ENCODE assay signal across 8 mouse cellular contexts in the genomic region with DNA sequence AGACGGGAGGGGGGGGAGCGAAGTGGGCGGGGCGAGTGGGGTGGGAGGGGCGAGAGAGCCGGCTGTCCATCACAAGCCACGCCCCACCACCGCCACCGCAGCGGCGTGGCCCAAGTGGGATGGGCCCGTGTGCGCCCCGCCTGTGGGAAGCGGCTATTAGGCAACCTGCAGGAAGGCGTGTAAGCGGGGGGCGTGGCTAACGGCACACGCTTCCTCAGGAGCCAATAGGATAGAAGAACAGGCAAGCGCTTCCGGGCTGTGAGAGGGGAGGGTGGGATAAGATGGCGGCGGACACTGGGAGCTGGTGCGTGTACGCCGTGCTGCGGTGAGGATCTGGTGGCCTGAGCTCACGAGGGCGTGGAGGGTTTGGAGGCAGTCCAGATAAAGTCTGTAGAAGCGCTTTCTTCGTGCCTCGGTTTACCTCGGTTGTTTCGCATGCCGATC. TPM values are rescaled to one million over a fixed set of nuclear protein-coding genes. Genes with fewer than 3 reads are reported as not detected.
A peak's percentile ranks its signal among the peaks of the same experiment; 100 is the strongest.
DNase-seq lines count a peak whose midpoint lies in the region; ATAC-seq and TF ChIP-seq lines count a peak whose summit lies in the region.

A gene (plus strand): TSS at position 276 of the 444 bp plus-strand sequence.

- peak within 1 kb of the TSS; percentile 96 to 98 for H3K4me3 ChIP-seq in MEL (ENCODE audit: control insufficient read depth in 1 of 2, insufficient read depth in 1 of 2, low read depth in 2 of 2, low read length in 2 of 2)
- H3K4me3 ChIP-seq in cerebellum, adult 2 months (replicated peaks; ENCODE audit: insufficient read depth, low read depth, low read length) = peak within 1 kb of the TSS; percentile 92
- H3K4me3 ChIP-seq in forebrain, postnatal 0 days (ENCODE audit: low read depth, low read length) = peak within 1 kb of the TSS; percentile 72
- H3K4me3 ChIP-seq in lung, embryonic 15.5 days = peak within 1 kb of the TSS; percentile 63

- under 1% methylated on average over 35 of the region's 36 CpGs for WGBS in cerebellum, adult 2 months
- WGBS in forebrain, postnatal 0 days = 1% methylated on average over 32 of the region's 36 CpGs
- WGBS in lung, embryonic 15.5 days = under 1% methylated on average over 22 of the region's 36 CpGs

- peaks cover 66% of the 10 kb centered on the region for H3K79me2 ChIP-seq in MEL (ENCODE audit: control insufficient read depth, insufficient read depth, low read length, poor library complexity)

- TF ChIP-seq POLR2A in MEL (IDR thresholded peaks at IDR 0.05; ENCODE audit: control insufficient read depth in 1 of 2, insufficient read depth in 1 of 2, low read depth in 1 of 2, low read length in 2 of 2, poor library complexity in 1 of 2) = peak; percentile 70 to 91
- peak; percentile 98 for TF ChIP-seq POLR2A in cerebellum, adult 2 months (IDR thresholded peaks at IDR 0.05; ENCODE audit: borderline replicate concordance, insufficient read depth, low read length)

- peaks cover 11 to 22% of the 10 kb centered on the region in 2 experiments for H3K4me1 ChIP-seq in MEL (ENCODE audit: control insufficient read depth in 1 of 2, insufficient read depth in 2 of 2, low read length in 2 of 2)
- H3K4me1 ChIP-seq in cerebellum, adult 2 months (ENCODE audit: control insufficient read depth, insufficient read depth, low read length) = no peaks in the 10 kb centered on the region
- peaks cover 4% of the 10 kb centered on the region; the same call in 1 of the 2 replicates for H3K4me1 ChIP-seq in forebrain, postnatal 0 days (ENCODE audit: insufficient read depth)
- peaks cover 5% of the 10 kb centered on the region; the same call in 1 of the 2 replicates for H3K4me1 ChIP-seq in lung, embryonic 15.5 days

- peak in 1 of 2 experiments; percentile 32; a peak in 1 of 4 replicates for TF ChIP-seq EP300 in MEL (IDR thresholded peaks at IDR 0.05; ENCODE audit: low read depth in 1 of 2, low read length in 2 of 2)

- no peak for TF ChIP-seq RAD21 in MEL (IDR thresholded peaks at IDR 0.05; ENCODE audit: low read depth, low read length)

- peak; percentile 99 for DNase-seq in MEL (ENCODE audit: low read depth, low spot score)
- DNase-seq in cerebellum, adult 2 months = peak; percentile 94 to 98
- peak; percentile 98 for DNase-seq in forebrain, postnatal 0 days
- peak; percentile 96 for DNase-seq in heart, postnatal 4 days
- peak; percentile 96 to 98 for DNase-seq in layer of hippocampus, adult 8-10 months (ENCODE audit: low spot score in 2 of 2)
- peak; percentile 95 for DNase-seq in ovary, adult 18-20 months (ENCODE audit: low spot score)
- DNase-seq in thymus, postnatal 0 days (ENCODE audit: low spot score) = peak; percentile 96

- H3K4me2 ChIP-seq in forebrain, postnatal 0 days (ENCODE audit: low read depth) = peak within 1 kb of the TSS; percentile 94
- H3K4me2 ChIP-seq in lung, embryonic 15.5 days = peak within 1 kb of the TSS; percentile 95

- ATAC-seq in forebrain, postnatal 0 days = peak; percentile 100
- peak; percentile 100 for ATAC-seq in lung, embryonic 15.5 days (ENCODE audit: borderline replicate concordance, extremely low read depth, low FRiP score, low TSS enrichment)

- TF ChIP-seq CTCF in MEL (IDR thresholded peaks at IDR 0.05 in 2 of 3, conservative IDR thresholded peaks at IDR 0.05 in 1 of 3; ENCODE audit: control insufficient read depth in 1 of 3, insufficient read depth in 1 of 3, low read depth in 2 of 3, low read length in 3 of 3, poor library complexity in 1 of 3, severe bottlenecking in 1 of 3) = no peak
- TF ChIP-seq CTCF in cerebellum, adult 2 months (IDR thresholded peaks at IDR 0.05; ENCODE audit: borderline replicate concordance, insufficient read depth, low read depth, low read length) = no peak
- TF ChIP-seq CTCF in forebrain, postnatal 0 days (IDR thresholded peaks at IDR 0.05; ENCODE audit: low read depth) = peak; percentile 39

- no peaks in the 10 kb centered on the region for H3K27me3 ChIP-seq in MEL (ENCODE audit: control insufficient read depth in 1 of 2, insufficient read depth in 2 of 2, low read length in 2 of 2)
- no peaks in the 10 kb centered on the region for H3K27me3 ChIP-seq in cerebellum, adult 2 months (ENCODE audit: control insufficient read depth, insufficient read depth, low read length)
- peaks cover 12% of the 10 kb centered on the region for H3K27me3 ChIP-seq in forebrain, postnatal 0 days (ENCODE audit: insufficient read depth, low read length)
- H3K27me3 ChIP-seq in lung, embryonic 15.5 days = peaks cover 30% of the 10 kb centered on the region

- peak within 1 kb of the TSS; percentile 99 for H3K27ac ChIP-seq in MEL (ENCODE audit: control insufficient read depth, low read depth, low read length)
- peak within 1 kb of the TSS; percentile 26 for H3K27ac ChIP-seq in cerebellum, adult 2 months (ENCODE audit: insufficient read depth, low read length)
- H3K27ac ChIP-seq in forebrain, postnatal 0 days (ENCODE audit: low read depth, low read length) = 0 out of 2 replicates have a peak within 1 kb of the TSS, but pooled peaks have one; percentile 15
- H3K27ac ChIP-seq in lung, embryonic 15.5 days = no peak within 1 kb of the TSS

- no peaks in the 10 kb centered on the region for H3K9me3 ChIP-seq in MEL (replicated peaks; ENCODE audit: insufficient read depth, low read length)
- H3K9me3 ChIP-seq in forebrain, postnatal 0 days (ENCODE audit: low read length) = no peaks in the 10 kb centered on the region
- H3K9me3 ChIP-seq in lung, embryonic 15.5 days = no peaks in the 10 kb centered on the region

- H3K9ac ChIP-seq in MEL (ENCODE audit: control insufficient read depth, low read depth, low read length, poor library complexity, severe bottlenecking) = peak within 1 kb of the TSS; percentile 80
- H3K9ac ChIP-seq in forebrain, postnatal 0 days = peak within 1 kb of the TSS; percentile 67
- H3K9ac ChIP-seq in lung, embryonic 15.5 days = peak within 1 kb of the TSS; percentile 45

- H3K36me3 ChIP-seq in MEL (ENCODE audit: control insufficient read depth in 1 of 2, insufficient read depth in 2 of 2, low read length in 2 of 2) = peaks cover 16 to 35% of the 10 kb centered on the region in 2 experiments
- H3K36me3 ChIP-seq in forebrain, postnatal 0 days (ENCODE audit: insufficient read depth) = peaks cover 10% of the 10 kb centered on the region
- H3K36me3 ChIP-seq in lung, embryonic 15.5 days = peaks cover 16% of the 10 kb centered on the region

TF ChIP-seq in MEL, 35 proteins besides CTCF, POLR2A, EP300 and RAD21:
- peak; percentile 85 for TF ChIP-seq TBP (IDR thresholded peaks at IDR 0.05; ENCODE audit: low read depth, low read length)
- no peak for TF ChIP-seq E2F4 (IDR thresholded peaks at IDR 0.05; ENCODE audit: borderline replicate concordance, low read depth, low read length)
- peak; percentile 96 for TF ChIP-seq MXI1 (IDR thresholded peaks at IDR 0.05; ENCODE audit: low read depth, low read length)
- TF ChIP-seq HCFC1 (IDR thresholded peaks at IDR 0.05; ENCODE audit: low read depth, low read length) = peak; percentile 87
- TF ChIP-seq POLR2AphosphoS2 (IDR thresholded peaks at IDR 0.05; ENCODE audit: low read length) = peak; percentile 80
- no peak for TF ChIP-seq BHLHE40 (IDR thresholded peaks at IDR 0.05; ENCODE audit: borderline replicate concordance, low read depth, low read length)
- peak; percentile 95 for TF ChIP-seq SIN3A (IDR thresholded peaks at IDR 0.05; ENCODE audit: low read length)
- 0 out of 2 replicates have a peak, but pooled peaks have one; percentile 10 for TF ChIP-seq NRF1 (IDR thresholded peaks at IDR 0.05; ENCODE audit: insufficient read depth, low read depth, low read length, poor library complexity, severe bottlenecking)
- TF ChIP-seq NELFE (IDR thresholded peaks at IDR 0.05; ENCODE audit: low read depth, low read length) = peak; percentile 81
- TF ChIP-seq MYB (IDR thresholded peaks at IDR 0.05; ENCODE audit: low read depth, low read length) = peak; percentile 82
- 0 out of 2 replicates have a peak, but pooled peaks have one; percentile 40 for TF ChIP-seq MEF2A (IDR thresholded peaks at IDR 0.05; ENCODE audit: extremely low read depth, insufficient replicate concordance, low read depth, low read length, poor library complexity, severe bottlenecking)
- peak; percentile 42; the same call in 1 of the 2 replicates for TF ChIP-seq CHD2 (IDR thresholded peaks at IDR 0.05; ENCODE audit: low read length)
- no peak for TF ChIP-seq USF2 (IDR thresholded peaks at IDR 0.05; ENCODE audit: borderline replicate concordance in 1 of 2, insufficient read depth in 1 of 2, low read depth in 1 of 2, low read length in 2 of 2)
- TF ChIP-seq KAT2A (conservative IDR thresholded peaks at IDR 0.05; ENCODE audit: low read depth, low read length) = peak; percentile 60; the same call in 1 of the 2 replicates
- TF ChIP-seq MAZ (IDR thresholded peaks at IDR 0.05; ENCODE audit: low read depth, low read length) = 0 out of 2 replicates have a peak, but pooled peaks have one; percentile 58
- peak; percentile 85 for TF ChIP-seq MAX (IDR thresholded peaks at IDR 0.05; ENCODE audit: low read length)
- TF ChIP-seq ZKSCAN1 (IDR thresholded peaks at IDR 0.05; ENCODE audit: low read depth, low read length) = no peak
- TF ChIP-seq TCF12 (IDR thresholded peaks at IDR 0.05; ENCODE audit: low read depth, low read length) = peak; percentile 59
- peak; percentile 50; the same call in 1 of the 2 replicates for TF ChIP-seq ZMIZ1 (IDR thresholded peaks at IDR 0.05; ENCODE audit: low read depth, low read length)
- peak; percentile 90 for TF ChIP-seq MYC (IDR thresholded peaks at IDR 0.05; ENCODE audit: low read depth, low read length)
- no peak for TF ChIP-seq ZNF384 (IDR thresholded peaks at IDR 0.05; ENCODE audit: low read depth, low read length)
- peak; percentile 91 for TF ChIP-seq ELF1 (IDR thresholded peaks at IDR 0.05; ENCODE audit: low read depth, low read length)
- TF ChIP-seq USF1 (IDR thresholded peaks at IDR 0.05; ENCODE audit: low read depth, low read length) = peak; percentile 50
TF ChIP-seq in MEL: peak in this region for 18.

RNA-seq across cellular contexts. Expression of the gene that starts here (rescaled TPM):
- total RNA-seq in MEL (2012; rRNA removed) = 18.6 and 22.2 TPM in 2 replicates
- 10 to 100 TPM; 17.2 to 55.0 TPM for polyA plus RNA-seq in MEL (2012; ENCODE audit: insufficient read depth in 1 of 2, insufficient read length in 2 of 2, low read depth in 1 of 2, low replicate concordance in 2 of 2, missing spikeins in 1 of 2)
- polyA plus RNA-seq in cerebellum, adult 2 months (2012; rRNA removed) = 15.1 and 15.5 TPM in 2 replicates
- 32.0 and 44.6 TPM in 2 replicates for total RNA-seq in forebrain, postnatal 0 days (2014; rRNA removed)
- polyA plus RNA-seq in forebrain, postnatal 0 days (2015; fragmentation: Nextera tagmentation; extraction: Ambion mirVana) = 22.3 and 29.1 TPM in 2 replicates
- total RNA-seq in heart, postnatal 4 days (2021) = 10 to 100 TPM; 11.4 to 14.5 TPM
- 10 to 100 TPM; 26.8 to 43.1 (median 34.3) TPM for total RNA-seq in layer of hippocampus, adult 8-10 months (2022)
- 27.3 and 29.8 TPM in 2 replicates for polyA plus RNA-seq in lung, embryonic 15.5 days (2015; fragmentation: Nextera tagmentation; extraction: Ambion mirVana)
- polyA plus RNA-seq in thymus, postnatal 0 days (2015; fragmentation: Nextera tagmentation; extraction: Ambion mirVana) = 15.4 and 16.5 TPM in 2 replicates
